Mouse (Mus musculus) fat pad, adult 2 months (tissue): ENCODE data around the gene Usp20.
A peak's percentile ranks its signal among the peaks of the same experiment; 100 is the strongest.
"Not testable (repeated sequence)": the region's sequence is repeated elsewhere in the genome, so short reads cannot be mapped to it uniquely, and the experiment has no call there.

Experiments
- DNase-seq: peaks from one replicate; pipeline ENCODE4 v3.0.0-alpha.2; 2011; ENCODE audit warnings: low read depth, low spot score; ENCODE audit errors: extremely low read depth

The Usp20 gene

GRCm38 (mm10) chr2:30981790-30982513 is at the start of gene Usp20, which contains the start of gene BC005624:
TSS of gene Usp20 (plus strand) at chr2:30982279.
TSS of gene BC005624 (minus strand) at chr2:30982201.
- peak; percentile 99 for DNase-seq

GRCm38 (mm10) chr2:30933032-30933431 is 49.0 kb upstream of the Usp20 start:
- no peak for DNase-seq

GRCm38 (mm10) chr2:30933917-30934450 is 48.1 kb upstream of the Usp20 start:
- no peak for DNase-seq

GRCm38 (mm10) chr2:30936808-30937207 is 45.3 kb upstream of the Usp20 start:
- no peak for DNase-seq

- DNase-seq: no peak
These were observed 44.3 kb upstream of the Usp20 start for GRCm38 (mm10) chr2:30937731-30938130.

- no peak for DNase-seq
These were observed 43.5 kb upstream of the Usp20 start for GRCm38 (mm10) chr2:30938574-30938991.

- DNase-seq: no peak
These were observed 40.5 kb upstream of the Usp20 start for GRCm38 (mm10) chr2:30941586-30941985.

- not testable (repeated sequence) for DNase-seq
These were observed 40.0 kb upstream of the Usp20 start for GRCm38 (mm10) chr2:30942116-30942515.

GRCm38 (mm10) chr2:30942603-30943011 is 39.5 kb upstream of the Usp20 start:
- DNase-seq: no peak

- no peak for DNase-seq
These were observed 29.6 kb upstream of the Usp20 start for GRCm38 (mm10) chr2:30952457-30952823.

GRCm38 (mm10) chr2:30952824-30953490 is 29.1 kb upstream of the Usp20 start, which contains the start of gene Tor1b:
TSS of gene Tor1b (plus strand) at chr2:30952959.
- DNase-seq: no peak

GRCm38 (mm10) chr2:30954797-30955196 is 27.3 kb upstream of the Usp20 start:
- DNase-seq: no peak

GRCm38 (mm10) chr2:30957511-30957910 is 24.6 kb upstream of the Usp20 start:
- no peak for DNase-seq

- no peak for DNase-seq
These were observed 23.4 kb upstream of the Usp20 start for GRCm38 (mm10) chr2:30958726-30959125.

- no peak for DNase-seq
These were observed 22.2 kb upstream of the Usp20 start for GRCm38 (mm10) chr2:30959856-30960255.

GRCm38 (mm10) chr2:30962570-30963254 is 19.4 kb upstream of the Usp20 start:
- DNase-seq: no peak

- DNase-seq: no peak
These were observed 16.5 kb upstream of the Usp20 start for GRCm38 (mm10) chr2:30965627-30966026.

GRCm38 (mm10) chr2:30966826-30967225 is 15.3 kb upstream of the Usp20 start:
- DNase-seq: no peak

GRCm38 (mm10) chr2:30967352-30968327 is 14.4 kb upstream of the Usp20 start, which contains the start of gene Tor1a:
TSS of gene Tor1a (minus strand) at chr2:30967933.
- no peak for DNase-seq

- DNase-seq: no peak
These were observed 945 bp downstream of the Usp20 start for GRCm38 (mm10) chr2:30983024-30983423.
